In genomic region chr6:58603485-58604090, GRCm38 (mm10) we compare ENCODE assay signal across 8 mouse cellular contexts. TPM values are rescaled to one million over a fixed set of nuclear protein-coding genes. Genes with fewer than 3 reads are reported as not detected.
DNase-seq lines count a peak whose midpoint lies in the region; ATAC-seq lines count a peak whose summit lies in the region.
"Not testable (repeated sequence)": the region's sequence is repeated elsewhere in the genome, so short reads cannot be mapped to it uniquely, and the experiment has no call there.

No protein-coding gene starts in this region.

- H3K9ac ChIP-seq in lung, embryonic 16.5 days (ENCODE audit: low read length); neural tube, embryonic 11.5 days (ENCODE audit: low read length): not testable (repeated sequence)

- not testable (repeated sequence) for H3K9me3 ChIP-seq in lung, embryonic 16.5 days (ENCODE audit: control insufficient read depth, low read length); neural tube, embryonic 11.5 days (ENCODE audit: control insufficient read depth, low read length)

- not testable (repeated sequence) for H3K4me1 ChIP-seq in lung, embryonic 16.5 days (replicated peaks; ENCODE audit: control insufficient read depth, insufficient read depth, low read length); neural tube, embryonic 11.5 days (ENCODE audit: control insufficient read depth, insufficient read depth, low read length)

- not testable (repeated sequence) for H3K36me3 ChIP-seq in lung, embryonic 16.5 days (ENCODE audit: control insufficient read depth, insufficient read depth, low read length); neural tube, embryonic 11.5 days (ENCODE audit: control insufficient read depth, insufficient read depth, low read length)

- 56% methylated on average over 3 of the region's 3 CpGs for WGBS in lung, embryonic 16.5 days
- WGBS in neural tube, embryonic 11.5 days: 79% methylated on average over 3 of the region's 3 CpGs

- H3K27me3 ChIP-seq in lung, embryonic 16.5 days (ENCODE audit: control insufficient read depth, insufficient read depth, low read depth, low read length); neural tube, embryonic 11.5 days (ENCODE audit: control insufficient read depth, insufficient read depth, low read length): not testable (repeated sequence)

- H3K4me2 ChIP-seq in lung, embryonic 16.5 days (ENCODE audit: low read depth, low read length); neural tube, embryonic 11.5 days (ENCODE audit: low read depth): not testable (repeated sequence)

- H3K27ac ChIP-seq in lung, embryonic 16.5 days (ENCODE audit: low read length); neural tube, embryonic 11.5 days (ENCODE audit: low read depth, low read length): not testable (repeated sequence)

- peak; percentile 25 for DNase-seq in embryo, embryonic 9.5 days (ENCODE audit: extremely low spot score)
- peak; percentile 11 for DNase-seq in layer of hippocampus, adult 9-11 months
- DNase-seq in neural tube, embryonic 11.5 days (ENCODE audit: low spot score): not testable (repeated sequence)
- peak; percentile 42 for DNase-seq in thymus, postnatal 0 days (ENCODE audit: low spot score)

- peak; percentile 64 for ATAC-seq in activated CD4-positive, CD25-positive, alpha-beta regulatory T cell, adult 4 months
- ATAC-seq in granulocyte monocyte progenitor cell, adult 5-6 weeks (replicated peaks; ENCODE audit: poor library complexity, severe bottlenecking): peak; percentile 70
- ATAC-seq in inflammation-experienced regulatory T-cells, adult 6 months: peak; percentile 62
- ATAC-seq in lung, embryonic 16.5 days (ENCODE audit: low read depth): peak; percentile 51
- peak; percentile 62 for ATAC-seq in neural tube, embryonic 11.5 days (ENCODE audit: insufficient read depth, low FRiP score, low TSS enrichment)

- H3K4me3 ChIP-seq in lung, embryonic 16.5 days (ENCODE audit: low read length); neural tube, embryonic 11.5 days (ENCODE audit: low read depth, low read length): not testable (repeated sequence)

RNA-seq across cellular contexts. Expression of gene Abcg2, which starts 19.3 kb away (rescaled TPM):
- 10 to 100 TPM; 14.9 to 15.6 TPM for polyA plus RNA-seq in activated CD4-positive, CD25-positive, alpha-beta regulatory T cell, adult 4 months (2017; shearing (Covaris generic))
- total RNA-seq in granulocyte monocyte progenitor cell, adult 5-6 weeks (2014; fragmentation: Nextera tagmentation): 11.5 and 26.9 TPM in 2 replicates
- 59.2 and 67.7 TPM in 2 replicates for total RNA-seq in granulocyte monocyte progenitor cell, adult 5-6 weeks (2017)
- polyA plus RNA-seq in inflammation-experienced regulatory T-cells, adult 6 months (2017; shearing (Covaris generic)): 10 to 100 TPM; 12.1 to 23.4 (median 19.2) TPM
- 56.7 and 62.1 TPM in 2 replicates for polyA plus RNA-seq in lung, embryonic 16.5 days (2015; fragmentation: Nextera tagmentation; extraction: Ambion mirVana)
- polyA plus RNA-seq in neural tube, embryonic 11.5 days (2014; fragmentation: Nextera tagmentation; extraction: Ambion mirVana): 45.2 and 47.4 TPM in 2 replicates
- polyA plus RNA-seq in thymus, postnatal 0 days (2015; fragmentation: Nextera tagmentation; extraction: Ambion mirVana): 14.1 and 18.3 TPM in 2 replicates
